Mouse (Mus musculus): ENCODE measurements at regions not wholly inside any gene's neighbourhood (a gene's known extent, or its start where the extent isn't known, plus 50 kb on each side); places are given as distances from the start of the nearest gene placed in this dataset.

GRCm38 (mm10) chr4:82062726-82063125 is 620.1 kb upstream of the Mpdz start:
- ATAC-seq (no peak), DNase-seq (no peak)
- Histone ChIP-seq H3K9ac (no peak overlapping the region), H3K4me2 (ENCODE audit: low read depth) (no peak overlapping the region), H3K4me1 (ENCODE audit: insufficient read depth) (no peaks in the 10 kb centered on the region), H3K27me3 (ENCODE audit: insufficient read depth, low read length) (no peaks in the 10 kb centered on the region), H3K9me3 (ENCODE audit: low read length) (no peaks in the 10 kb centered on the region), H3K36me3 (ENCODE audit: insufficient read depth) (no peaks in the 10 kb centered on the region), H3K4me3 (ENCODE audit: low read depth, low read length) (no peak overlapping the region), H3K27ac (ENCODE audit: low read depth, low read length) (no peak overlapping the region)
- 74% methylated on average over 5 of the region's 5 CpGs for WGBS
- TF ChIP-seq CTCF (IDR thresholded peaks at IDR 0.05; ENCODE audit: low read depth): no peak

- whole genome bisulfite sequencing: 91% methylated on average over 1 of the region's 1 CpGs
- Histone ChIP-seq H3K27ac (ENCODE audit: low read depth, low read length) (no peak overlapping the region), H3K4me1 (ENCODE audit: insufficient read depth) (no peaks in the 10 kb centered on the region), H3K9ac (no peak overlapping the region), H3K36me3 (ENCODE audit: insufficient read depth) (no peaks in the 10 kb centered on the region), H3K4me3 (ENCODE audit: low read depth, low read length) (no peak overlapping the region), H3K4me2 (ENCODE audit: low read depth) (no peak overlapping the region), H3K27me3 (ENCODE audit: insufficient read depth, low read length) (no peaks in the 10 kb centered on the region), H3K9me3 (ENCODE audit: low read length) (no peaks in the 10 kb centered on the region)
- no peak for ATAC-seq
- DNase-seq: no peak
- TF ChIP-seq CTCF (IDR thresholded peaks at IDR 0.05; ENCODE audit: low read depth): no peak
Measured at GRCm38 (mm10) chr4:82056671-82057070, 614.1 kb upstream of the Mpdz start.

GRCm38 (mm10) chr4:82048171-82048570 is 605.6 kb upstream of the Mpdz start:
- no peak overlapping the region for H3K27ac ChIP-seq (ENCODE audit: low read depth, low read length)
- TF ChIP-seq CTCF (IDR thresholded peaks at IDR 0.05; ENCODE audit: low read depth): no peak
- H3K9ac ChIP-seq: no peak overlapping the region
- no peaks in the 10 kb centered on the region for H3K9me3 ChIP-seq (ENCODE audit: low read length)
- H3K4me3 ChIP-seq (ENCODE audit: low read depth, low read length): no peak overlapping the region
- no peaks in the 10 kb centered on the region for H3K27me3 ChIP-seq (ENCODE audit: insufficient read depth, low read length)
- DNase-seq (no peak), ATAC-seq (no peak)
- H3K4me2 ChIP-seq (ENCODE audit: low read depth): no peak overlapping the region
- WGBS: 82% methylated on average over 2 of the region's 2 CpGs
- no peaks in the 10 kb centered on the region for H3K4me1 ChIP-seq (ENCODE audit: insufficient read depth)
- no peaks in the 10 kb centered on the region for H3K36me3 ChIP-seq (ENCODE audit: insufficient read depth)

GRCm38 (mm10) chr4:82037473-82037872 is 594.9 kb upstream of the Mpdz start:
- H3K4me2 ChIP-seq (ENCODE audit: low read depth): no peak overlapping the region
- no peak overlapping the region for H3K4me3 ChIP-seq (ENCODE audit: low read depth, low read length)
- TF ChIP-seq CTCF (IDR thresholded peaks at IDR 0.05; ENCODE audit: low read depth): no peak
- no peak overlapping the region for H3K9ac ChIP-seq
- no peaks in the 10 kb centered on the region for H3K9me3 ChIP-seq (ENCODE audit: low read length)
- H3K27me3 ChIP-seq (ENCODE audit: insufficient read depth, low read length): no peaks in the 10 kb centered on the region
- DNase-seq: no peak
- H3K27ac ChIP-seq (ENCODE audit: low read depth, low read length): no peak overlapping the region
- H3K4me1 ChIP-seq (ENCODE audit: insufficient read depth): no peaks in the 10 kb centered on the region
- no peaks in the 10 kb centered on the region for H3K36me3 ChIP-seq (ENCODE audit: insufficient read depth)
- WGBS: 95% methylated on average over 1 of the region's 1 CpGs
- ATAC-seq: no peak

GRCm38 (mm10) chr4:82035074-82035703 is 592.6 kb upstream of the Mpdz start:
- WGBS: 36% methylated on average over 3 of the region's 3 CpGs
- DNase-seq (no peak), ATAC-seq (no peak; the same call in 1 of the 2 replicates)

GRCm38 (mm10) chr4:82029237-82029636 is 586.6 kb upstream of the Mpdz start:
- Histone ChIP-seq H3K4me1 (ENCODE audit: insufficient read depth) (no peaks in the 10 kb centered on the region), H3K4me3 (ENCODE audit: low read depth, low read length) (no peak overlapping the region), H3K9me3 (ENCODE audit: low read length) (no peaks in the 10 kb centered on the region), H3K4me2 (ENCODE audit: low read depth) (no peak overlapping the region), H3K27me3 (ENCODE audit: insufficient read depth, low read length) (no peaks in the 10 kb centered on the region), H3K9ac (no peak overlapping the region), H3K36me3 (ENCODE audit: insufficient read depth) (no peaks in the 10 kb centered on the region), H3K27ac (ENCODE audit: low read depth, low read length) (no peak overlapping the region)
- ATAC-seq: no peak
- no peak for TF ChIP-seq CTCF (IDR thresholded peaks at IDR 0.05; ENCODE audit: low read depth)
- DNase-seq: no peak
- 71% methylated on average over 9 of the region's 9 CpGs for WGBS

More at GRCm38 (mm10) chr4:82035074-82035703, 592.6 kb upstream of the Mpdz start:
- H3K9me3 ChIP-seq (ENCODE audit: low read length): no peaks in the 10 kb centered on the region
- H3K4me3 ChIP-seq (ENCODE audit: low read depth, low read length): no peak overlapping the region
- H3K4me2 ChIP-seq (ENCODE audit: low read depth): no peak overlapping the region
- no peak for TF ChIP-seq CTCF (IDR thresholded peaks at IDR 0.05; ENCODE audit: low read depth)
- no peak overlapping the region for H3K27ac ChIP-seq (ENCODE audit: low read depth, low read length)
- no peaks in the 10 kb centered on the region for H3K36me3 ChIP-seq (ENCODE audit: insufficient read depth)
- no peak overlapping the region for H3K9ac ChIP-seq
- H3K4me1 ChIP-seq (ENCODE audit: insufficient read depth): no peaks in the 10 kb centered on the region
- H3K27me3 ChIP-seq (ENCODE audit: insufficient read depth, low read length): no peaks in the 10 kb centered on the region

GRCm38 (mm10) chr4:82027447-82027881 is 584.8 kb upstream of the Mpdz start:
- TF ChIP-seq CTCF (IDR thresholded peaks at IDR 0.05; ENCODE audit: low read depth): no peak
- Histone ChIP-seq H3K9ac (no peak overlapping the region), H3K4me1 (ENCODE audit: insufficient read depth) (no peaks in the 10 kb centered on the region), H3K4me3 (ENCODE audit: low read depth, low read length) (peak overlapping the region; percentile 18; the same call in 1 of the 2 replicates), H3K27ac (ENCODE audit: low read depth, low read length) (no peak overlapping the region), H3K27me3 (ENCODE audit: insufficient read depth, low read length) (no peaks in the 10 kb centered on the region), H3K9me3 (ENCODE audit: low read length) (no peaks in the 10 kb centered on the region), H3K4me2 (ENCODE audit: low read depth) (peak overlapping the region; percentile 38), H3K36me3 (ENCODE audit: insufficient read depth) (no peaks in the 10 kb centered on the region)
- WGBS: 20% methylated on average over 9 of the region's 9 CpGs
- DNase-seq: no peak
- peak; percentile 45; the same call in 1 of the 2 replicates for ATAC-seq
